Mouse (Mus musculus): ENCODE measurements around the gene Slc48a1. TPM values are rescaled to one million over a fixed set of nuclear protein-coding genes. Genes with fewer than 3 reads are reported as not detected.
A peak's percentile ranks its signal among the peaks of the same experiment; 100 is the strongest.

Gene Slc48a1
- polyA plus RNA-seq, 1 experiment from 2014 or later: 122 TPM

GRCm38 (mm10) chr15:97836894-97837247, 58.6 kb downstream of the Slc48a1 start:
- WGBS: 69% methylated on average over 8 of the region's 8 CpGs
- Histone ChIP-seq H3K27me3 (replicated peaks; ENCODE audit: control insufficient read depth, insufficient read depth, low read length) (no peaks in the 10 kb centered on the region), H3K9me3 (ENCODE audit: control insufficient read depth, low read length) (no peaks in the 10 kb centered on the region), H3K36me3 (ENCODE audit: control insufficient read depth, insufficient read depth, low read length) (no peaks in the 10 kb centered on the region), H3K9ac (ENCODE audit: low read depth, low read length) (no peak overlapping the region), H3K27ac (ENCODE audit: low read depth, low read length) (no peak overlapping the region), H3K4me3 (ENCODE audit: low read length) (no peak overlapping the region), H3K4me2 (ENCODE audit: low read length) (no peak overlapping the region), H3K4me1 (ENCODE audit: control insufficient read depth, insufficient read depth, low read depth, low read length) (peaks cover 15% of the 10 kb centered on the region)
- ATAC-seq: no peak

- Histone ChIP-seq H3K36me3 (ENCODE audit: control insufficient read depth, insufficient read depth, low read length) (no peaks in the 10 kb centered on the region), H3K27ac (ENCODE audit: low read depth, low read length) (0 out of 2 replicates have a peak overlapping the region, but pooled peaks have one; percentile 2), H3K9ac (ENCODE audit: low read depth, low read length) (no peak overlapping the region), H3K4me2 (ENCODE audit: low read length) (no peak overlapping the region), H3K4me1 (ENCODE audit: control insufficient read depth, insufficient read depth, low read depth, low read length) (peaks cover 9% of the 10 kb centered on the region), H3K9me3 (ENCODE audit: control insufficient read depth, low read length) (no peaks in the 10 kb centered on the region), H3K27me3 (replicated peaks; ENCODE audit: control insufficient read depth, insufficient read depth, low read length) (no peaks in the 10 kb centered on the region), H3K4me3 (ENCODE audit: low read length) (no peak overlapping the region)
- WGBS: 18% methylated on average over 5 of the region's 8 CpGs
- ATAC-seq: peak; percentile 51; the same call in 1 of the 2 replicates
These were observed 59.3 kb downstream of the Slc48a1 start for GRCm38 (mm10) chr15:97837491-97838061.

- Histone ChIP-seq H3K4me1 (ENCODE audit: control insufficient read depth, insufficient read depth, low read depth, low read length) (peaks cover 9% of the 10 kb centered on the region), H3K9me3 (ENCODE audit: control insufficient read depth, low read length) (no peaks in the 10 kb centered on the region), H3K27me3 (replicated peaks; ENCODE audit: control insufficient read depth, insufficient read depth, low read length) (no peaks in the 10 kb centered on the region), H3K36me3 (ENCODE audit: control insufficient read depth, insufficient read depth, low read length) (no peaks in the 10 kb centered on the region), H3K9ac (ENCODE audit: low read depth, low read length) (no peak overlapping the region), H3K27ac (ENCODE audit: low read depth, low read length) (peak overlapping the region; percentile 56), H3K4me2 (ENCODE audit: low read length) (no peak overlapping the region), H3K4me3 (ENCODE audit: low read length) (no peak overlapping the region)
- 73% methylated on average over 4 of the region's 4 CpGs for WGBS
- no peak; the same call in 1 of the 2 replicates for ATAC-seq
These were observed 60.1 kb downstream of the Slc48a1 start for GRCm38 (mm10) chr15:97838395-97838794.

- Histone ChIP-seq H3K36me3 (ENCODE audit: control insufficient read depth, insufficient read depth, low read length) (no peaks in the 10 kb centered on the region), H3K4me1 (ENCODE audit: control insufficient read depth, insufficient read depth, low read depth, low read length) (peaks cover 9% of the 10 kb centered on the region), H3K4me2 (ENCODE audit: low read length) (no peak overlapping the region), H3K27me3 (replicated peaks; ENCODE audit: control insufficient read depth, insufficient read depth, low read length) (no peaks in the 10 kb centered on the region), H3K9me3 (ENCODE audit: control insufficient read depth, low read length) (no peaks in the 10 kb centered on the region), H3K9ac (ENCODE audit: low read depth, low read length) (no peak overlapping the region), H3K4me3 (ENCODE audit: low read length) (no peak overlapping the region), H3K27ac (ENCODE audit: low read depth, low read length) (no peak overlapping the region)
- 94% methylated on average over 2 of the region's 2 CpGs for WGBS
- ATAC-seq: no peak
These were observed 60.7 kb downstream of the Slc48a1 start for GRCm38 (mm10) chr15:97839012-97839411.

- Histone ChIP-seq H3K4me3 (ENCODE audit: low read length) (no peak overlapping the region), H3K4me1 (ENCODE audit: control insufficient read depth, insufficient read depth, low read depth, low read length) (peaks cover 9% of the 10 kb centered on the region), H3K27ac (ENCODE audit: low read depth, low read length) (peak overlapping the region; percentile 24; the same call in 1 of the 2 replicates), H3K36me3 (ENCODE audit: control insufficient read depth, insufficient read depth, low read length) (no peaks in the 10 kb centered on the region), H3K4me2 (ENCODE audit: low read length) (no peak overlapping the region), H3K27me3 (replicated peaks; ENCODE audit: control insufficient read depth, insufficient read depth, low read length) (no peaks in the 10 kb centered on the region), H3K9ac (ENCODE audit: low read depth, low read length) (no peak overlapping the region), H3K9me3 (ENCODE audit: control insufficient read depth, low read length) (no peaks in the 10 kb centered on the region)
- no peak for ATAC-seq
- 71% methylated on average over 4 of the region's 4 CpGs for WGBS
These were observed 61.2 kb downstream of the Slc48a1 start for GRCm38 (mm10) chr15:97839473-97839872.

GRCm38 (mm10) chr15:97839991-97840455, 61.7 kb downstream of the Slc48a1 start:
- no peak overlapping the region for H3K9ac ChIP-seq (ENCODE audit: low read depth, low read length)
- H3K9me3 ChIP-seq (ENCODE audit: control insufficient read depth, low read length): no peaks in the 10 kb centered on the region
- WGBS: 40% methylated on average over 3 of the region's 3 CpGs
- H3K4me3 ChIP-seq (ENCODE audit: low read length): no peak overlapping the region
- H3K4me2 ChIP-seq (ENCODE audit: low read length): no peak overlapping the region
- H3K4me1 ChIP-seq (ENCODE audit: control insufficient read depth, insufficient read depth, low read depth, low read length): peaks cover 9% of the 10 kb centered on the region
- H3K27ac ChIP-seq (ENCODE audit: low read depth, low read length): peak overlapping the region; percentile 24; the same call in 1 of the 2 replicates
- no peaks in the 10 kb centered on the region for H3K36me3 ChIP-seq (ENCODE audit: control insufficient read depth, insufficient read depth, low read length)
- ATAC-seq: peak; percentile 60; the same call in 1 of the 2 replicates
- H3K27me3 ChIP-seq (replicated peaks; ENCODE audit: control insufficient read depth, insufficient read depth, low read length): no peaks in the 10 kb centered on the region

- peaks cover 9% of the 10 kb centered on the region for H3K4me1 ChIP-seq (ENCODE audit: control insufficient read depth, insufficient read depth, low read depth, low read length)
- H3K27me3 ChIP-seq (replicated peaks; ENCODE audit: control insufficient read depth, insufficient read depth, low read length): no peaks in the 10 kb centered on the region
- no peak overlapping the region for H3K27ac ChIP-seq (ENCODE audit: low read depth, low read length)
- no peak overlapping the region for H3K9ac ChIP-seq (ENCODE audit: low read depth, low read length)
- no peaks in the 10 kb centered on the region for H3K9me3 ChIP-seq (ENCODE audit: control insufficient read depth, low read length)
- no peak overlapping the region for H3K4me2 ChIP-seq (ENCODE audit: low read length)
- no peak overlapping the region for H3K4me3 ChIP-seq (ENCODE audit: low read length)
- H3K36me3 ChIP-seq (ENCODE audit: control insufficient read depth, insufficient read depth, low read length): no peaks in the 10 kb centered on the region
- WGBS: 80% methylated on average over 1 of the region's 1 CpGs
- ATAC-seq: no peak
These were observed 62.5 kb downstream of the Slc48a1 start for GRCm38 (mm10) chr15:97840781-97841180.

- H3K9ac ChIP-seq (ENCODE audit: low read depth, low read length): no peak overlapping the region
- no peaks in the 10 kb centered on the region for H3K36me3 ChIP-seq (ENCODE audit: control insufficient read depth, insufficient read depth, low read length)
- no peaks in the 10 kb centered on the region for H3K27me3 ChIP-seq (replicated peaks; ENCODE audit: control insufficient read depth, insufficient read depth, low read length)
- peaks cover 9% of the 10 kb centered on the region for H3K4me1 ChIP-seq (ENCODE audit: control insufficient read depth, insufficient read depth, low read depth, low read length)
- H3K4me2 ChIP-seq (ENCODE audit: low read length): no peak overlapping the region
- no peaks in the 10 kb centered on the region for H3K9me3 ChIP-seq (ENCODE audit: control insufficient read depth, low read length)
- no peak overlapping the region for H3K4me3 ChIP-seq (ENCODE audit: low read length)
- 94% methylated on average over 6 of the region's 6 CpGs for WGBS
- no peak overlapping the region for H3K27ac ChIP-seq (ENCODE audit: low read depth, low read length)
- ATAC-seq: no peak
These were observed 63.1 kb downstream of the Slc48a1 start for GRCm38 (mm10) chr15:97841383-97841782.

- WGBS: 88% methylated on average over 6 of the region's 6 CpGs
- Histone ChIP-seq H3K27me3 (replicated peaks; ENCODE audit: control insufficient read depth, insufficient read depth, low read length) (no peaks in the 10 kb centered on the region), H3K36me3 (ENCODE audit: control insufficient read depth, insufficient read depth, low read length) (no peaks in the 10 kb centered on the region), H3K4me1 (ENCODE audit: control insufficient read depth, insufficient read depth, low read depth, low read length) (peaks cover 8% of the 10 kb centered on the region), H3K9ac (ENCODE audit: low read depth, low read length) (no peak overlapping the region), H3K4me3 (ENCODE audit: low read length) (no peak overlapping the region), H3K27ac (ENCODE audit: low read depth, low read length) (no peak overlapping the region), H3K9me3 (ENCODE audit: control insufficient read depth, low read length) (no peaks in the 10 kb centered on the region), H3K4me2 (ENCODE audit: low read length) (no peak overlapping the region)
- ATAC-seq: no peak
These were observed 63.7 kb downstream of the Slc48a1 start for GRCm38 (mm10) chr15:97842058-97842457.

Data from hindbrain, embryonic 16.5 days (tissue).